Mouse (Mus musculus) intestine, postnatal 0 days (tissue): ENCODE results near the gene Zfp451. TPM values are rescaled to one million over a fixed set of nuclear protein-coding genes. Genes with fewer than 3 reads are reported as not detected.

Experiments used
- ATAC-seq: fragments of 200-750 bp; cut with Nextera tagmentation; 2 replicates; pipeline ENCODE4 v1.8.0; 2017; ENCODE audit warnings: mild to moderate bottlenecking, moderate TSS enrichment, moderate library complexity
- H3K27ac ChIP-seq: fragments of 300-500 bp; sonication (generic); 2 replicates; pipeline ENCODE4 v1.5.1; 2014; ENCODE audit warnings: mild to moderate bottlenecking, low read depth, low read length, moderate library complexity
- H3K27me3 ChIP-seq: fragments of 300-500 bp; sonication (generic); replicated peaks from 2 replicates; pipeline ENCODE4 v1.6.1; 2014; ENCODE audit warnings: low read length, mixed read lengths; ENCODE audit not compliant: control insufficient read depth, insufficient read depth
- H3K36me3 ChIP-seq: fragments of 300-500 bp; sonication (generic); 2 replicates; pipeline ENCODE4 v1.6.1; 2014; ENCODE audit warnings: mild to moderate bottlenecking, moderate library complexity; ENCODE audit not compliant: control insufficient read depth, insufficient read depth
- H3K4me1 ChIP-seq: fragments of 300-500 bp; sonication (generic); replicated peaks from 2 replicates; pipeline ENCODE4 v1.6.1; 2014; ENCODE audit warnings: antibody characterized with exemption, low read length, mixed read lengths; ENCODE audit not compliant: control insufficient read depth, insufficient read depth
- H3K4me2 ChIP-seq: fragments of 300-500 bp; sonication (generic); replicated peaks from 2 replicates; pipeline ENCODE4 v1.6.1; 2014; ENCODE audit warnings: low read depth, mild to moderate bottlenecking, moderate library complexity
- H3K4me3 ChIP-seq: fragments of 300-500 bp; sonication (generic); 2 replicates; pipeline ENCODE4 v1.5.1; 2014; ENCODE audit warnings: low read depth, low read length
- H3K9ac ChIP-seq: fragments of 300-500 bp; sonication (generic); 2 replicates; pipeline ENCODE4 v1.6.1; 2014; ENCODE audit warnings: mild to moderate bottlenecking, low read depth, low read length
- H3K9me3 ChIP-seq: fragments of 300-500 bp; sonication (generic); 2 replicates; pipeline ENCODE4 v1.6.1; 2016; ENCODE audit warnings: mixed run types; ENCODE audit not compliant: control insufficient read depth
- CTCF ChIP-seq: sonication (generic); IDR thresholded peaks from 2 replicates; pipeline ENCODE4 v1.5.1; 2016; ENCODE audit warnings: low read depth, mild to moderate bottlenecking, control low read depth, antibody characterized with exemption, moderate library complexity
- WGBS: fragments of 180-500 bp; shearing (Covaris S2); extraction: QIAGEN DNeasy Blood & Tissue Kit; methylation state at CpG from one replicate; pipeline ENCODE4 v1.1.7; 2014; 5-methylcytosine and 5-hydroxymethylcytosine counted together
- polyA plus RNA-seq: library from polyadenylated mRNA; unstranded; fragments of >200 nt; fragmentation: Nextera tagmentation; extraction: Ambion mirVana; gene quantifications from 2 replicates; pipeline ENCODE4 v1.2.1, GENCODE M21; 2015

The Zfp451 gene
- polyA plus RNA-seq, 1 experiment from 2014 or later: 5.9 TPM

DNA sequence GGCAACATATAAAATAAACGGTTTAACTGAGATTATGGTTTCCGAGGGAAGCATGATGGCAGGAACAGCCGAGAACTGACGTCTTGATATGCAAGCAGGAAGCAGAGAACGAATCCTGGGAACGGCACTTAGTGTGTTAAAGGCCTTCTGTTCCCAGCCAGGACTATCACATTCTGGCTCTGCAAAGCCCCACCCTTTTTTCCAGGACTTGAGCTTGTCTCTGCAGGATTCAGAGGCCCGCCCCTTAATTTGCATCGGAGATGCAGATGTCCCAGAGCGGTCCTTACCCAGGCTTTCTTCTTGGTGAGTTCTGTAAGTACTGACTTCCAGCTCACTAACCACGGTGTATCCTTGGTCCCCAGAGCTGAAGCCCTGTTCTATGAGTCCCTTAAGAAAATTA lies 99.6 kb downstream of the Zfp451 start:
- Histone ChIP-seq H3K9ac (no peak overlapping the region), H3K27ac (no peak overlapping the region), H3K4me2 (no peak overlapping the region), H3K27me3 (no peaks in the 10 kb centered on the region), H3K36me3 (no peaks in the 10 kb centered on the region), H3K4me3 (no peak overlapping the region), H3K9me3 (no peaks in the 10 kb centered on the region), H3K4me1 (no peaks in the 10 kb centered on the region)
- no peak for TF ChIP-seq CTCF
- ATAC-seq: peak; percentile 50; the same call in 1 of the 2 replicates
- WGBS: 4% methylated on average over 10 of the region's 10 CpGs

DNA sequence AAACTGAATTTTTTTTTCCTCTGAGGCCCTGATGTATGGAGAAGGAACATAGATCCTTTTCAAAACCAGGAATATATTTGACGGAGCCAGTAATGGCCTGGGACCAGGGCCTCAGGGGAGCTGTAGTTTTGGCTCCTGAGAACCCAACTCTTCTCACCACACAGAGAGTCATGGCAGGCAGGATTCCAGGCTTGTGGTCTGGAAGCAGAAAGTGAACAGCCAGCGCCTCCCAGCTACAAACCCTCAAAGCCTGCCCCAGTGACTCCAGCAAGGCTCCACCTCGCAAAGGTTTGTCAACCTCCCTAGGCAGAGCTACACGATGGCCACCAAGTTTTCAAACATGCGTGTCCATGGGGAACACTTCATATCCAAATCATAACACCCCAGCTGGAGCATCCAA lies 102.4 kb downstream of the Zfp451 start:
- Histone ChIP-seq H3K4me2 (no peak overlapping the region), H3K36me3 (no peaks in the 10 kb centered on the region), H3K9ac (no peak overlapping the region), H3K9me3 (no peaks in the 10 kb centered on the region), H3K27ac (no peak overlapping the region), H3K4me3 (no peak overlapping the region), H3K27me3 (no peaks in the 10 kb centered on the region), H3K4me1 (no peaks in the 10 kb centered on the region)
- no peak for TF ChIP-seq CTCF
- 89% methylated on average over 5 of the region's 5 CpGs for WGBS
- ATAC-seq: no peak

Other genes with a start within 250 kb of the Zfp451 start
- gene Prim2, start 144.8 kb downstream of the Zfp451 start, polyA plus RNA-seq: 8.4 and 8.8 TPM in 2 replicates
- 9.7 and 11.5 TPM in 2 replicates for gene Rab23, start 94.7 kb downstream of the Zfp451 start, polyA plus RNA-seq
- 26.0 and 27.4 TPM in 2 replicates for gene Bag2, start 56.8 kb downstream of the Zfp451 start, polyA plus RNA-seq
- gene Bend6, start 93.2 kb upstream of the Zfp451 start, polyA plus RNA-seq: 0.33 and 0.35 TPM in 2 replicates
- gene Dst, start 93.6 kb upstream of the Zfp451 start, polyA plus RNA-seq: 19.0 and 22.0 TPM in 2 replicates